Mouse (Mus musculus) heart, adult 9 months (tissue): ENCODE measurements at regions not wholly inside any gene's neighbourhood (a gene's known extent, or its start where the extent isn't known, plus 50 kb on each side); places are given as distances from the start of the nearest gene placed in this dataset.

Experiments
- DNase-seq, 2 experiments: peaks; one replicate each; pipeline ENCODE4 v3.0.0; 2022; ENCODE audit warnings: low spot score in 2 of 2

GRCm38 (mm10) chr1:168008216-168008615 is 319.2 kb downstream of the Lmx1a start:
- DNase-seq: no peak

- DNase-seq: peak in 1 of 2 experiments; percentile 21
These were observed 321.4 kb downstream of the Lmx1a start for GRCm38 (mm10) chr1:168010416-168010815.

GRCm38 (mm10) chr1:168012069-168012468 is 323.0 kb downstream of the Lmx1a start:
- peak; percentile 68 to 78 for DNase-seq

GRCm38 (mm10) chr1:168012611-168013010 is 323.6 kb downstream of the Lmx1a start:
- no peak for DNase-seq

GRCm38 (mm10) chr1:168016375-168016890 is 327.4 kb downstream of the Lmx1a start:
- peak in 1 of 2 experiments; percentile 10 for DNase-seq

- DNase-seq: no peak
These were observed 337.4 kb downstream of the Lmx1a start for GRCm38 (mm10) chr1:168026481-168026880.

- no peak for DNase-seq
These were observed 355.7 kb downstream of the Lmx1a start for GRCm38 (mm10) chr1:168044765-168045164.

- no peak for DNase-seq
These were observed 357.3 kb downstream of the Lmx1a start for GRCm38 (mm10) chr1:168046347-168046746.

- DNase-seq: no peak
These were observed 357.7 kb downstream of the Lmx1a start for GRCm38 (mm10) chr1:168046749-168047148.

GRCm38 (mm10) chr1:168049965-168050364 is 360.9 kb downstream of the Lmx1a start:
- DNase-seq: no peak

- no peak for DNase-seq
These were observed 367.4 kb downstream of the Lmx1a start for GRCm38 (mm10) chr1:168056479-168056878.

- DNase-seq: no peak
These were observed 368.4 kb downstream of the Lmx1a start for GRCm38 (mm10) chr1:168057479-168057878.

GRCm38 (mm10) chr1:168058769-168059168 is 369.7 kb downstream of the Lmx1a start:
- no peak for DNase-seq

GRCm38 (mm10) chr1:168064065-168064664 is 367.9 kb downstream of the Pbx1 start:
- DNase-seq: no peak

GRCm38 (mm10) chr1:168065598-168066041 is 366.4 kb downstream of the Pbx1 start:
- no peak for DNase-seq

- DNase-seq: no peak
These were observed 365.3 kb downstream of the Pbx1 start for GRCm38 (mm10) chr1:168066810-168067209.

- no peak for DNase-seq
These were observed 363.8 kb downstream of the Pbx1 start for GRCm38 (mm10) chr1:168068003-168068919.

- DNase-seq: peak in 1 of 2 experiments; percentile 7
These were observed 363.0 kb downstream of the Pbx1 start for GRCm38 (mm10) chr1:168068920-168069590.
